Mouse (Mus musculus): ENCODE measurements around the gene Prkar1a.
A peak's percentile ranks its signal among the peaks of the same experiment; 100 is the strongest.
"Not testable (repeated sequence)": the region's sequence is repeated elsewhere in the genome, so short reads cannot be mapped to it uniquely, and the experiment has no call there.

The Prkar1a gene

GRCm38 (mm10) chr11:109648510-109648909 is 695 bp upstream of the Prkar1a start:
- DNase-seq (ENCODE audit: low read depth) = peak; percentile 90

- peak; percentile 65 for DNase-seq (ENCODE audit: low read depth)
Observed at GRCm38 (mm10) chr11:109649975-109650701, 933 bp downstream of the Prkar1a start.

- peak; percentile 84 for DNase-seq (ENCODE audit: low read depth)
Observed at GRCm38 (mm10) chr11:109650788-109651565, 1.8 kb downstream of the Prkar1a start.

GRCm38 (mm10) chr11:109651566-109652024 is 2.4 kb downstream of the Prkar1a start:
- DNase-seq (ENCODE audit: low read depth) = no peak

GRCm38 (mm10) chr11:109652505-109652904 is 3.3 kb downstream of the Prkar1a start:
- DNase-seq (ENCODE audit: low read depth) = no peak

GRCm38 (mm10) chr11:109653201-109653600 is 4.0 kb downstream of the Prkar1a start:
- DNase-seq (ENCODE audit: low read depth) = no peak

GRCm38 (mm10) chr11:109654581-109654980 is 5.4 kb downstream of the Prkar1a start:
- no peak for DNase-seq (ENCODE audit: low read depth)

- no peak for DNase-seq (ENCODE audit: low read depth)
Observed at GRCm38 (mm10) chr11:109656232-109656631, 7.0 kb downstream of the Prkar1a start.

- DNase-seq (ENCODE audit: low read depth) = not testable (repeated sequence)
Observed at GRCm38 (mm10) chr11:109660526-109660925, 11.3 kb downstream of the Prkar1a start.

- DNase-seq (ENCODE audit: low read depth) = no peak
Observed at GRCm38 (mm10) chr11:109664293-109664692, 15.1 kb downstream of the Prkar1a start.

- DNase-seq (ENCODE audit: low read depth) = no peak
Observed at GRCm38 (mm10) chr11:109665424-109665823, 16.2 kb downstream of the Prkar1a start.

GRCm38 (mm10) chr11:109666411-109666810 is 17.2 kb downstream of the Prkar1a start:
- no peak for DNase-seq (ENCODE audit: low read depth)

- no peak for DNase-seq (ENCODE audit: low read depth)
Observed at GRCm38 (mm10) chr11:109667371-109667770, 18.2 kb downstream of the Prkar1a start.

- peak; percentile 37 for DNase-seq (ENCODE audit: low read depth)
Observed at GRCm38 (mm10) chr11:109668115-109668725, 19.0 kb downstream of the Prkar1a start.

- no peak for DNase-seq (ENCODE audit: low read depth)
Observed at GRCm38 (mm10) chr11:109669149-109669708, 20.0 kb downstream of the Prkar1a start.

GRCm38 (mm10) chr11:109670026-109670916 is 21.1 kb downstream of the Prkar1a start:
- peak; percentile 80 for DNase-seq (ENCODE audit: low read depth)

- DNase-seq (ENCODE audit: low read depth) = peak; percentile 41
Observed at GRCm38 (mm10) chr11:109671136-109672020, 22.2 kb downstream of the Prkar1a start.

- no peak for DNase-seq (ENCODE audit: low read depth)
Observed at GRCm38 (mm10) chr11:109672021-109672324, 22.8 kb downstream of the Prkar1a start.

GRCm38 (mm10) chr11:109672396-109672795 is 23.2 kb downstream of the Prkar1a start:
- DNase-seq (ENCODE audit: low read depth) = no peak
